ENCODE assay signal across 8 mouse cellular contexts in the genomic region with DNA sequence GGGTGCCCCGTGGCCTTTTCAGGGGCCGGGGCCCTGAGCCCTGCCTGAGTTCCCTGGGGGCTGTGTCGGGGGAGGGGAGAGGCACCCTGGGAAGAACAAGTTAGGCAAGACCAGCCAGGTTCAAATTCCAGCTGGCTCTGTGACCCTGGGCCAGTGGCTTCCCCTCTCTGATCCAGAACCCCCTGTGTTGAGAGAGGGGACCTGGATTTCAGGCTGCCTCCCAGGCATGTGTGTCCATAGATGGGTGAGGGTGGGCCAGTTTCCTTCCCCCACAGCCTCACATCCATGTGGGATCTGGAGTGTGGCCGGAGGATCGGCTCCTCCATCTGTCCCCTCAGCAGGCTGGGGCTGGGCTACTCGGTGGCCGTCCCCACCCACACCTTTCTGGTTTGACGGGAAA. TPM values are rescaled to one million over a fixed set of nuclear protein-coding genes. Genes with fewer than 3 reads are reported as not detected.
A peak's percentile ranks its signal among the peaks of the same experiment; 100 is the strongest.
DNase-seq lines count a peak whose midpoint lies in the region; ATAC-seq and TF ChIP-seq lines count a peak whose summit lies in the region.

No protein-coding gene starts in this region.

- no peak for TF ChIP-seq CTCF in forebrain, postnatal 0 days (IDR thresholded peaks at IDR 0.05; ENCODE audit: low read depth)
- no peak for TF ChIP-seq CTCF in stomach, postnatal 0 days (IDR thresholded peaks at IDR 0.05; ENCODE audit: low read depth)

- peak overlapping the region; percentile 91; the same call in 1 of the 2 replicates for H3K4me3 ChIP-seq in forebrain, embryonic 10.5 days
- H3K4me3 ChIP-seq in forebrain, postnatal 0 days (ENCODE audit: low read depth, low read length): no peak overlapping the region
- H3K4me3 ChIP-seq in limb, embryonic 10.5 days: peak overlapping the region; percentile 91
- peak overlapping the region; percentile 98 for H3K4me3 ChIP-seq in stomach, postnatal 0 days (ENCODE audit: low read depth, low read length)

- WGBS in forebrain, embryonic 10.5 days: 53% methylated on average over 8 of the region's 8 CpGs
- 61% methylated on average over 8 of the region's 8 CpGs for WGBS in forebrain, postnatal 0 days
- 65% methylated on average over 8 of the region's 8 CpGs for WGBS in limb, embryonic 10.5 days
- 38% methylated on average over 8 of the region's 8 CpGs for WGBS in stomach, postnatal 0 days

- H3K9me3 ChIP-seq in forebrain, embryonic 10.5 days: 0 out of 2 replicates have a peak, but pooled peaks cover 7% of the 10 kb centered on the region
- no peaks in the 10 kb centered on the region for H3K9me3 ChIP-seq in forebrain, postnatal 0 days (ENCODE audit: low read length)
- H3K9me3 ChIP-seq in limb, embryonic 10.5 days (replicated peaks): no peaks in the 10 kb centered on the region
- H3K9me3 ChIP-seq in stomach, postnatal 0 days (ENCODE audit: control insufficient read depth, low read length): no peaks in the 10 kb centered on the region

- no peak overlapping the region for H3K9ac ChIP-seq in forebrain, postnatal 0 days
- H3K9ac ChIP-seq in stomach, postnatal 0 days (ENCODE audit: low read length): peak overlapping the region; percentile 87

- H3K4me2 ChIP-seq in forebrain, postnatal 0 days (ENCODE audit: low read depth): no peak overlapping the region
- peak overlapping the region; percentile 91 for H3K4me2 ChIP-seq in stomach, postnatal 0 days (replicated peaks; ENCODE audit: low read depth)

- peaks cover 32% of the 10 kb centered on the region for H3K36me3 ChIP-seq in forebrain, embryonic 10.5 days (replicated peaks)
- H3K36me3 ChIP-seq in forebrain, postnatal 0 days (ENCODE audit: insufficient read depth): peaks cover 13% of the 10 kb centered on the region
- H3K36me3 ChIP-seq in limb, embryonic 10.5 days: peaks cover 46% of the 10 kb centered on the region
- H3K36me3 ChIP-seq in stomach, postnatal 0 days (ENCODE audit: control insufficient read depth, insufficient read depth, low read length): peaks cover 13% of the 10 kb centered on the region

- DNase-seq in forebrain, embryonic 10.5 days (ENCODE audit: extremely low spot score, low spot score): no peak
- no peak for DNase-seq in forebrain, postnatal 0 days
- DNase-seq in testis, postnatal 10 days (ENCODE audit: low spot score): peak; percentile 56
- no peak for DNase-seq in testis, postnatal 14 days (ENCODE audit: low spot score)
- DNase-seq in limb, embryonic 10.5 days (ENCODE audit: low spot score): no peak
- DNase-seq in stomach, postnatal 0 days (ENCODE audit: low spot score): peak; percentile 56
- no peak for DNase-seq in frontal cortex, postnatal 14 days (ENCODE audit: low spot score in 2 of 2)
- DNase-seq in lung, postnatal 14 days: no peak

- TF ChIP-seq EP300 in stomach, postnatal 0 days (optimal IDR thresholded peaks at IDR 0.05): no peak

- peaks cover 66% of the 10 kb centered on the region for H3K4me1 ChIP-seq in forebrain, embryonic 10.5 days
- peaks cover 9% of the 10 kb centered on the region for H3K4me1 ChIP-seq in forebrain, postnatal 0 days (ENCODE audit: insufficient read depth)
- H3K4me1 ChIP-seq in limb, embryonic 10.5 days: peaks cover 77% of the 10 kb centered on the region
- peaks cover 14% of the 10 kb centered on the region for H3K4me1 ChIP-seq in stomach, postnatal 0 days (replicated peaks; ENCODE audit: control insufficient read depth, insufficient read depth)

- peak overlapping the region; percentile 97 for H3K27ac ChIP-seq in forebrain, embryonic 10.5 days
- no peak overlapping the region for H3K27ac ChIP-seq in forebrain, postnatal 0 days (ENCODE audit: low read depth, low read length)
- H3K27ac ChIP-seq in limb, embryonic 10.5 days: peak overlapping the region; percentile 38
- peak overlapping the region; percentile 96 for H3K27ac ChIP-seq in stomach, postnatal 0 days (replicated peaks)

- ATAC-seq in forebrain, postnatal 0 days: no peak
- no peak for ATAC-seq in stomach, postnatal 0 days (ENCODE audit: low FRiP score, low TSS enrichment)

- peaks cover 12% of the 10 kb centered on the region for H3K27me3 ChIP-seq in forebrain, embryonic 10.5 days (ENCODE audit: poor library complexity, severe bottlenecking)
- H3K27me3 ChIP-seq in forebrain, postnatal 0 days (ENCODE audit: insufficient read depth, low read length): 0 out of 2 replicates have a peak, but pooled peaks cover under 1% of the 10 kb centered on the region
- H3K27me3 ChIP-seq in limb, embryonic 10.5 days (ENCODE audit: low read depth, poor library complexity, severe bottlenecking): peaks cover 11% of the 10 kb centered on the region
- no peaks in the 10 kb centered on the region for H3K27me3 ChIP-seq in stomach, postnatal 0 days (ENCODE audit: control insufficient read depth, insufficient read depth, low read length)

RNA-seq across cellular contexts. Expression of a gene that starts 5.0 kb away (rescaled TPM):
- 6.8 and 7.5 TPM in 2 replicates for polyA plus RNA-seq in forebrain, embryonic 10.5 days (2016; fragmentation: Nextera tagmentation; extraction: Ambion mirVana)
- total RNA-seq in forebrain, postnatal 0 days (2014; rRNA removed): 21.6 and 27.2 TPM in 2 replicates
- 12.4 and 15.7 TPM in 2 replicates for polyA plus RNA-seq in forebrain, postnatal 0 days (2015; fragmentation: Nextera tagmentation; extraction: Ambion mirVana)
- polyA plus RNA-seq in limb, embryonic 10.5 days (2016; fragmentation: Nextera tagmentation; extraction: Ambion mirVana): 9.6 and 11.7 TPM in 2 replicates
- polyA plus RNA-seq in stomach, postnatal 0 days (2015; fragmentation: Nextera tagmentation; extraction: Ambion mirVana): 87.5 and 94.1 TPM in 2 replicates

RNA-seq across cellular contexts. Expression of a gene that starts 27.7 kb away (rescaled TPM):
- polyA plus RNA-seq in forebrain, embryonic 10.5 days (2016; fragmentation: Nextera tagmentation; extraction: Ambion mirVana): 56.2 and 58.7 TPM in 2 replicates
- 30.1 and 32.5 TPM in 2 replicates for total RNA-seq in forebrain, postnatal 0 days (2014; rRNA removed)
- polyA plus RNA-seq in forebrain, postnatal 0 days (2015; fragmentation: Nextera tagmentation; extraction: Ambion mirVana): 28.1 and 35.8 TPM in 2 replicates
- polyA plus RNA-seq in limb, embryonic 10.5 days (2016; fragmentation: Nextera tagmentation; extraction: Ambion mirVana): 73.6 and 73.9 TPM in 2 replicates
- 18.7 and 20.9 TPM in 2 replicates for polyA plus RNA-seq in stomach, postnatal 0 days (2015; fragmentation: Nextera tagmentation; extraction: Ambion mirVana)

RNA-seq across cellular contexts. Expression of a gene that starts 34.3 kb away (rescaled TPM):
- 186 and 206 TPM in 2 replicates for polyA plus RNA-seq in forebrain, embryonic 10.5 days (2016; fragmentation: Nextera tagmentation; extraction: Ambion mirVana)
- 194 and 215 TPM in 2 replicates for total RNA-seq in forebrain, postnatal 0 days (2014; rRNA removed)
- 167 and 194 TPM in 2 replicates for polyA plus RNA-seq in forebrain, postnatal 0 days (2015; fragmentation: Nextera tagmentation; extraction: Ambion mirVana)
- 244 and 245 TPM in 2 replicates for polyA plus RNA-seq in limb, embryonic 10.5 days (2016; fragmentation: Nextera tagmentation; extraction: Ambion mirVana)
- polyA plus RNA-seq in stomach, postnatal 0 days (2015; fragmentation: Nextera tagmentation; extraction: Ambion mirVana): 135 and 142 TPM in 2 replicates

RNA-seq across cellular contexts. Expression of a gene that starts 36.4 kb away (rescaled TPM):
- 596 and 599 TPM in 2 replicates for polyA plus RNA-seq in forebrain, embryonic 10.5 days (2016; fragmentation: Nextera tagmentation; extraction: Ambion mirVana)
- 2,084 and 2,175 TPM in 2 replicates for total RNA-seq in forebrain, postnatal 0 days (2014; rRNA removed)
- 466 and 485 TPM in 2 replicates for polyA plus RNA-seq in forebrain, postnatal 0 days (2015; fragmentation: Nextera tagmentation; extraction: Ambion mirVana)
- 575 and 611 TPM in 2 replicates for polyA plus RNA-seq in limb, embryonic 10.5 days (2016; fragmentation: Nextera tagmentation; extraction: Ambion mirVana)
- polyA plus RNA-seq in stomach, postnatal 0 days (2015; fragmentation: Nextera tagmentation; extraction: Ambion mirVana): 337 and 380 TPM in 2 replicates

RNA-seq across cellular contexts. Expression of a gene that starts 41.3 kb away (rescaled TPM):
- polyA plus RNA-seq in forebrain, embryonic 10.5 days (2016; fragmentation: Nextera tagmentation; extraction: Ambion mirVana): 0.14 and 0.22 TPM in 2 replicates
- 0.38 and 0.43 TPM in 2 replicates for total RNA-seq in forebrain, postnatal 0 days (2014; rRNA removed)
- 0.29 and 0.40 TPM in 2 replicates for polyA plus RNA-seq in forebrain, postnatal 0 days (2015; fragmentation: Nextera tagmentation; extraction: Ambion mirVana)
- 0.58 and 0.66 TPM in 2 replicates for polyA plus RNA-seq in limb, embryonic 10.5 days (2016; fragmentation: Nextera tagmentation; extraction: Ambion mirVana)
- 9.3 and 10.4 TPM in 2 replicates for polyA plus RNA-seq in stomach, postnatal 0 days (2015; fragmentation: Nextera tagmentation; extraction: Ambion mirVana)

Comparison
In these comparisons a context has a peak if more than half of its experiments do, and no peak if none do; other contexts are left out.
1. DNase-seq: peak in testis, postnatal 10 days (single experiment) and stomach, postnatal 0 days (single experiment); none in forebrain, embryonic 10.5 days (single experiment), forebrain, postnatal 0 days (single experiment), testis, postnatal 14 days (single experiment), limb, embryonic 10.5 days (single experiment), frontal cortex, postnatal 14 days (0 of 2) and lung, postnatal 14 days (single experiment).